Mouse (Mus musculus): Measurements from ENCODE around the gene Dhrs3. TPM values are rescaled to one million over a fixed set of nuclear protein-coding genes. Genes with fewer than 3 reads are reported as not detected.

Dhrs3 gene
- 122 and 132 TPM in 2 replicates for polyA plus RNA-seq (2015; fragmentation: Nextera tagmentation; extraction: Ambion mirVana)

DNA sequence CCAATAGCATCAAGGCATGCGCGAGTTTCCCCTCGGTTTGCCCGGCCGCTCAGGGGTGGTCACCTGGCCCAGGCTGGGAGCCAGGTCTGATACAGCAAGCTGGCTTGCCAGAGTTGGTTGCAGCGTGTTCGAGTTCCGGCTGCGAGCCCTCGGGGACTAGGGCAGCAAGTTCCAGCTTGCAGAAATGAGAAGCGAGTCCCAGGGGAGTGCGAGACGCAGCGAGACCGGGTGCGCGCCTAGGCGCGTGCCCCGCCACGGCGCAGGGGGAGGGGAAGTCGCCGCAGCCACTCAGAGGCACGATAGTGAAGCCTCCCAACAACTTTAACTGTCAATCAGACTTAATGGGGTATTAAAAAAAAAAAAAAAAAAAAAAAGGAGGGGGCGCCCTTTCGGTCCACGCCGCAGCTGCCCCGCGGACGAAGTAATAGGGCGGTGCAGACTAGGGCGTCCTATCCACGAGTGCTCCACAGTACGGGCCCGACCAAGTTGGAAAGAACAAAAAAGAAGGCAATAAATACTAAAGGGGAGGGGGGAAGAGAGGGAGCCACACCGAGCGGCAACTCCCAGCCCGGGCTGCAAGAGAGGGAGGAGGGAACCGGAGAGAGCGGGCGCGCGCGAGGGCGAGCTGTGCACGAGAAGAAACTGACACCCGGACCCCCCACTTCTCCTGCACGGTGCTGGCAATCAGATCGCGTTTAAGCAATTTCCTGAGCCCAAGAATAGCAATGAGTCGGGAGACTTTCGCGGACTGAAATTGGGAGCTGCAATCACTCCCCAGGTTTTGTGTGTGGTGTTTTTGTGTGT is at the start of gene Dhrs3:
TSS of gene Dhrs3 (plus strand) at position 695 of the 804 bp plus-strand sequence.
- peak within 1 kb of the TSS; percentile 84 for H3K9ac ChIP-seq (ENCODE audit: low read depth, low read length)
- H3K36me3 ChIP-seq (ENCODE audit: control insufficient read depth, insufficient read depth, low read length), result no peaks in the 10 kb centered on the region
- H3K4me1 ChIP-seq (ENCODE audit: control insufficient read depth, insufficient read depth, low read length), result peaks cover 29% of the 10 kb centered on the region
- peak within 1 kb of the TSS; percentile 96 for H3K27ac ChIP-seq (ENCODE audit: low read length)
- under 1% methylated on average over 55 of the region's 55 CpGs for WGBS
- no peaks in the 10 kb centered on the region for H3K27me3 ChIP-seq (replicated peaks; ENCODE audit: control insufficient read depth, insufficient read depth, low read length)
- peak; percentile 78 for ATAC-seq
- peak within 1 kb of the TSS; percentile 70 for H3K4me3 ChIP-seq (ENCODE audit: low read length)
- H3K4me2 ChIP-seq (ENCODE audit: low read depth, low read length), result peak within 1 kb of the TSS; percentile 62
- H3K9me3 ChIP-seq (ENCODE audit: control insufficient read depth, low read length), result no peaks in the 10 kb centered on the region

DNA sequence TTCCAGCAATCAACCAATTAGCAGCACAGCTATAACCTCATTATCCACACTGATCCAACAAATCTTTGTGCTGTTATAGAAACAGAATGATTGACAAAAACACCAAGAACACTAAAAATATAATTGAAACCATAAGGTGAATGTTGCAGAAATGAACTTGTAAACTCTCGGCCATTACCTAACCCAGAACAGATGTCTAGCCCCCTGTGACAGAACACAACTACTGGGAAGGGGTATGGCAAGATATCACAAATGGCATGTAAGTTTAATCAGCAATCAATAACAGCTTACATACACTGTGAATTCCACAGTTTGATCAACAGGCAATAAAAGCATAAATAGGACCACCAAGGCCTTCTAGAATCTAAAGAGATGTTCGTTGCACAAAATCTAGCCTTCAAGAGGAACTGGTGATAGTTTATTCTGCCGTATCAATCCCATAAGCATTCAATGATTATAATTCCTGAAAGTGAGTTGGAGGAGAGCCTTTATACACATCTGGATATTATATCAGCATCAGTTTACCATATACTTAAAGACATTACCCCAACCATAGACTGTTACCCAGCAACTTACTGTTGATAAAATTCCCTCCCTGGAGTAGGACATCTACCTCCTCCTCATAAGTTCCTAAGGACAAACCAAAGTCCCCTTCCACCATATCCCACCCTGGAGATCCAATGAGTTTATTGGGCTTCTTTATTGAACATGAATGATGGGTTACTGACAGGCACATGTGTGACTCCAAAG is 30.7 kb upstream of the Dhrs3 start:
- no peak overlapping the region for H3K27ac ChIP-seq (ENCODE audit: low read length)
- ATAC-seq, result no peak
- WGBS, result 80% methylated on average over 3 of the region's 3 CpGs
- no peaks in the 10 kb centered on the region for H3K36me3 ChIP-seq (ENCODE audit: control insufficient read depth, insufficient read depth, low read length)
- no peaks in the 10 kb centered on the region for H3K4me1 ChIP-seq (ENCODE audit: control insufficient read depth, insufficient read depth, low read length)
- H3K4me3 ChIP-seq (ENCODE audit: low read length), result no peak overlapping the region
- no peaks in the 10 kb centered on the region for H3K9me3 ChIP-seq (ENCODE audit: control insufficient read depth, low read length)
- no peak overlapping the region for H3K9ac ChIP-seq (ENCODE audit: low read depth, low read length)
- H3K4me2 ChIP-seq (ENCODE audit: low read depth, low read length), result no peak overlapping the region
- no peaks in the 10 kb centered on the region for H3K27me3 ChIP-seq (replicated peaks; ENCODE audit: control insufficient read depth, insufficient read depth, low read length)

DNA sequence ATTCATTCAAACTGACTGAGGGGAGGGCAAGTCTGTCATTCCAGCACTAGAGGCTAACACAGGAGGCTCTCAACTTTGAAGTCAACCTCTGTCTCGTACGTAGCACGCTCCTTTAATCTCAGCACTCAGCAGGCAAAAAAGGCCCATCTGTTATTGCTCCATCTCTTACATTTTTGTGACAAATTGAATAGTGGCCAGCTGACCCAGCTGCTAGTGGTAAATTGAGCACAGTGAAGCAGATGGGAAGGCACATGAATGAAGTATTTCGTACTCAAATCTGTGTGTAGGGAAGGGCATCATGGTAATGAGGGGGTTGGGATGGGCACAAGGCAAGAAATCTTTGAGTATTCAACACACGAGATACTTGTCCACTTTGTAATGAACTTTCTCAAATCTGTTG is 24.7 kb upstream of the Dhrs3 start:
- no peaks in the 10 kb centered on the region for H3K27me3 ChIP-seq (replicated peaks; ENCODE audit: control insufficient read depth, insufficient read depth, low read length)
- no peaks in the 10 kb centered on the region for H3K9me3 ChIP-seq (ENCODE audit: control insufficient read depth, low read length)
- ATAC-seq, result no peak
- H3K9ac ChIP-seq (ENCODE audit: low read depth, low read length), result no peak overlapping the region
- no peak overlapping the region for H3K4me2 ChIP-seq (ENCODE audit: low read depth, low read length)
- no peak overlapping the region for H3K27ac ChIP-seq (ENCODE audit: low read length)
- no peaks in the 10 kb centered on the region for H3K4me1 ChIP-seq (ENCODE audit: control insufficient read depth, insufficient read depth, low read length)
- no peaks in the 10 kb centered on the region for H3K36me3 ChIP-seq (ENCODE audit: control insufficient read depth, insufficient read depth, low read length)
- 78% methylated on average over 5 of the region's 5 CpGs for WGBS
- no peak overlapping the region for H3K4me3 ChIP-seq (ENCODE audit: low read length)

DNA sequence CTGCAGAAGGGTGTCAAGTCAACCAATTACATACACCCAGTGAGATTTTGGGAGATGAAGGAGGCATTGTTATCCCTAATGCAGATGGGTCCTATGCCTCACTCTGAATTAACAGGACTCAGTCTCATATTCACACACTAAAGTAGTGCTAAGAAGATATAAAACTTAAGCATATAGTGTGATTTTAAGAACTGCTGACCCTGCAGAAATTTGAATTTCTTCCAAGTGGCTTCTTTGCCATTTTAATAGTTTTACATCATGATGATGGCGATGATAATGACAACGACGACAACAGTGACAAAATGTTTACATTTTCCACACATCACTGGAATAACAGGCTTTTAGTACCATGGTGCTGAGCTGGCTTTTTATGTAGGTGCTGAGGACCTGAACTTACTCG is 24.0 kb upstream of the Dhrs3 start:
- ATAC-seq, result no peak
- H3K27me3 ChIP-seq (replicated peaks; ENCODE audit: control insufficient read depth, insufficient read depth, low read length), result no peaks in the 10 kb centered on the region
- H3K36me3 ChIP-seq (ENCODE audit: control insufficient read depth, insufficient read depth, low read length), result no peaks in the 10 kb centered on the region
- no peak overlapping the region for H3K4me3 ChIP-seq (ENCODE audit: low read length)
- WGBS, result 78% methylated on average over 4 of the region's 4 CpGs
- no peaks in the 10 kb centered on the region for H3K9me3 ChIP-seq (ENCODE audit: control insufficient read depth, low read length)
- H3K9ac ChIP-seq (ENCODE audit: low read depth, low read length), result no peak overlapping the region
- H3K4me2 ChIP-seq (ENCODE audit: low read depth, low read length), result no peak overlapping the region
- H3K27ac ChIP-seq (ENCODE audit: low read length), result no peak overlapping the region
- H3K4me1 ChIP-seq (ENCODE audit: control insufficient read depth, insufficient read depth, low read length), result no peaks in the 10 kb centered on the region

DNA sequence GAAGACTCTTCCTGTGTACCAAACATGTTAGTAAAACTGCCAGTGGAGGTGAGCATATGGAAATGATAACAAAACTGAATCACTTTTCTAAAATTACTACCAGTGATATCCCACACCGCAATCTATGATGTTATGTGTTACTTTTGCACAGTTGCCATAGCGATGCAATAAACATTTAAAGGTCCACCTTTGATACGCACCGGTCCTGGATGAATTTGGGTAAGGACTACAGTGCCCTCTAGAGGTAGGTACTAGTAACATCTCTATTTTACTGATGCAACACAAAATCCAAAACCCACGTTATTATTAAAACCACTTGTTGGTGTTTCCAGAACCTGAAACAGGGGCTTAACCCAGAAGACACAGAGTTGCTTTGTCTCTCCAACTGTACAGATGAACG is 19.7 kb upstream of the Dhrs3 start:
- WGBS, result 42% methylated on average over 6 of the region's 6 CpGs
- H3K4me1 ChIP-seq (ENCODE audit: control insufficient read depth, insufficient read depth, low read length), result no peaks in the 10 kb centered on the region
- no peak overlapping the region for H3K4me3 ChIP-seq (ENCODE audit: low read length)
- no peaks in the 10 kb centered on the region for H3K27me3 ChIP-seq (replicated peaks; ENCODE audit: control insufficient read depth, insufficient read depth, low read length)
- H3K27ac ChIP-seq (ENCODE audit: low read length), result no peak overlapping the region
- no peak overlapping the region for H3K9ac ChIP-seq (ENCODE audit: low read depth, low read length)
- H3K9me3 ChIP-seq (ENCODE audit: control insufficient read depth, low read length), result no peaks in the 10 kb centered on the region
- no peak for ATAC-seq
- H3K36me3 ChIP-seq (ENCODE audit: control insufficient read depth, insufficient read depth, low read length), result no peaks in the 10 kb centered on the region
- no peak overlapping the region for H3K4me2 ChIP-seq (ENCODE audit: low read depth, low read length)

DNA sequence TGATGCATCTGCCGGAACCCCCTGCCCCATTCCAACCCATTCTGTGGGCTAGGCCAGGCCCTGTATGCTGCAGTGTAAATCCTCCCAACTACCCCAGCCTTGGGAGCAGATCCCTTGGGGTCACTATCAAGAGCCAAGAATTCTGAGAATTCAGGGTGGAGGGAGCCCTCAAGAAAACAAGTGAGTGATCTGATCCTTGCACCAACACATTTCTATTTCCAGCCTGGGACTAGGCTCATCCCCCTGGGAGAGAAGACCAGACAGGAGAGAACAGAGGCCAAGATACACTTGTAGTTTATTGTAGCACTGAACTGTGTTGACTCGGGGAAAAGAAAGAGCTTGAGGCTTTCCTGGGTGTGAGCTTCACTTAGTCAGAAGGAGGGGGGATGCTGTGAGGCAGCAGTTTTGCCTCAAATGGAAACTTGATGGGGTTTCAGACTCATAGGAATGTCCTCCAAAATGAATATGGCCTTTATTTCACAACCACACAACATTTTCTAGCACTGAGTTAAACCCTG is 17.0 kb upstream of the Dhrs3 start:
- H3K27ac ChIP-seq (ENCODE audit: low read length), result no peak overlapping the region
- H3K27me3 ChIP-seq (replicated peaks; ENCODE audit: control insufficient read depth, insufficient read depth, low read length), result no peaks in the 10 kb centered on the region
- ATAC-seq, result no peak
- WGBS, result 70% methylated on average over 2 of the region's 2 CpGs
- no peak overlapping the region for H3K4me2 ChIP-seq (ENCODE audit: low read depth, low read length)
- H3K9ac ChIP-seq (ENCODE audit: low read depth, low read length), result no peak overlapping the region
- no peak overlapping the region for H3K4me3 ChIP-seq (ENCODE audit: low read length)
- no peaks in the 10 kb centered on the region for H3K4me1 ChIP-seq (ENCODE audit: control insufficient read depth, insufficient read depth, low read length)
- H3K9me3 ChIP-seq (ENCODE audit: control insufficient read depth, low read length), result no peaks in the 10 kb centered on the region
- no peaks in the 10 kb centered on the region for H3K36me3 ChIP-seq (ENCODE audit: control insufficient read depth, insufficient read depth, low read length)

DNA sequence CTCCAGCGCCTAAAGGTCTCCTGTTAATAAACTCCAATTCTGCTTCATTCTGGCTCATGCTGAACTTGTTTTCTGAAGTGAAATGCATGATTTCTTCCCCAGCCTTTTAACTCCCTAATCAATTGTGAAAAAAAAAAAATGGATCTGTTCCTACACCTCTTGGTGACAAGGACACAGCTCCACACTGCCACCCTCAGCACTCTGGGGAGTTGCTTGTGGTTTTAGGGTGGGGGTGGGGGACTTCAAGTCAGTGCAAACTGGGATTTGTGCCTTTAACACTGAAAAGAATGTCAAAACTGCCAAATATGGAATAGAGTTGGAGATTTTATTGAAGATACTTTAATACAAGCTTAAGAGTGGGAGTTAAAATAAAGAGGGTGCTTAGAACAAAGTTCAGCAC is 13.1 kb upstream of the Dhrs3 start:
- H3K4me2 ChIP-seq (ENCODE audit: low read depth, low read length), result no peak overlapping the region
- H3K9ac ChIP-seq (ENCODE audit: low read depth, low read length), result no peak overlapping the region
- no peaks in the 10 kb centered on the region for H3K9me3 ChIP-seq (ENCODE audit: control insufficient read depth, low read length)
- no peak overlapping the region for H3K4me3 ChIP-seq (ENCODE audit: low read length)
- H3K4me1 ChIP-seq (ENCODE audit: control insufficient read depth, insufficient read depth, low read length), result no peaks in the 10 kb centered on the region
- H3K27me3 ChIP-seq (replicated peaks; ENCODE audit: control insufficient read depth, insufficient read depth, low read length), result no peaks in the 10 kb centered on the region
- no peaks in the 10 kb centered on the region for H3K36me3 ChIP-seq (ENCODE audit: control insufficient read depth, insufficient read depth, low read length)
- 70% methylated on average over 1 of the region's 1 CpGs for WGBS
- H3K27ac ChIP-seq (ENCODE audit: low read length), result no peak overlapping the region
- ATAC-seq, result no peak

DNA sequence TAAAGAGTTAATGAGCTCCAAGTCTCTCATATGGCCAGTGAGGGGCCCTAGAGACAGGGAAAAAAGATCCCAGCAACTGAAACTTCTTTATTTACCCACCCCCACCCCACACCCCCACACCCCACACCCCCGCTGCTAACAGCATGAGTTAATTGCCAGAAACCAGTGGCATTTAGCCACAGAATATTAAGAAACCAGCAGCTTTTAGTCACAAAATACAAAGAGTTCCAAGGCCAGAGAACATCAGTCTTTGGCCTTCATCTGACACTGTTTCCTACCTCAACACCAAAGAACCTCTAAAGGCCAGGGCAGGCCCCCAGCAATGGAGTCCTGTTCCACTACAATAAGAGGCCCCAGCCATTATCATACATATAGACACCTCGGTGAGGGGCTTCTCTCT is 11.3 kb upstream of the Dhrs3 start:
- no peak overlapping the region for H3K9ac ChIP-seq (ENCODE audit: low read depth, low read length)
- H3K4me3 ChIP-seq (ENCODE audit: low read length), result no peak overlapping the region
- H3K9me3 ChIP-seq (ENCODE audit: control insufficient read depth, low read length), result no peaks in the 10 kb centered on the region
- H3K36me3 ChIP-seq (ENCODE audit: control insufficient read depth, insufficient read depth, low read length), result no peaks in the 10 kb centered on the region
- no peaks in the 10 kb centered on the region for H3K4me1 ChIP-seq (ENCODE audit: control insufficient read depth, insufficient read depth, low read length)
- no peak overlapping the region for H3K4me2 ChIP-seq (ENCODE audit: low read depth, low read length)
- H3K27me3 ChIP-seq (replicated peaks; ENCODE audit: control insufficient read depth, insufficient read depth, low read length), result no peaks in the 10 kb centered on the region
- WGBS, result 78% methylated on average over 2 of the region's 2 CpGs
- no peak overlapping the region for H3K27ac ChIP-seq (ENCODE audit: low read length)
- no peak for ATAC-seq

DNA sequence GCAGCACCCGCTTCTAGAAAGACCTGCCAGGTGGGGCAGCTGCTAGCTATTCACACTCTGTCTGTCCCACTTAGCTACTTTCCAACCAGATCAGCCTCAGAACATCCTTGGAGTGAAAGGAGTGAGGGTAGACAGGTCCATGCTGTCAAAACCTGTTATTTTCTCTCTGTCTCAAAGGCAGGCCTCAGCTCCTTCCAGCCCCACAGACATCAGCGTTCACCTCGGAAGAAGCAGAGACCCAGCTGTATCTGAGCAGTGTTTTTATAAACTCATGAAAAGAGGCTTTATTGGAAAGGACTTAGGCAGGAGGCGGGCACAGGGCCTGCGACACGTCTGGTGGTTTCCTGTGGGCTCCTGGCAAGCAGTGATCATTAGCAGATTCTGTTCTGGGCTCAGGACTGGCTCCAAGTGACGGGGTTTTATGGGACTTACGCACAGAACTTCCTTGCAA is 9.7 kb upstream of the Dhrs3 start:
- no peaks in the 10 kb centered on the region for H3K27me3 ChIP-seq (replicated peaks; ENCODE audit: control insufficient read depth, insufficient read depth, low read length)
- H3K4me1 ChIP-seq (ENCODE audit: control insufficient read depth, insufficient read depth, low read length), result no peaks in the 10 kb centered on the region
- H3K27ac ChIP-seq (ENCODE audit: low read length), result no peak overlapping the region

More for the DNA sequence above, 9.7 kb upstream of the Dhrs3 start:
- ATAC-seq, result no peak
- H3K4me2 ChIP-seq (ENCODE audit: low read depth, low read length), result no peak overlapping the region
- H3K4me3 ChIP-seq (ENCODE audit: low read length), result no peak overlapping the region
- H3K9ac ChIP-seq (ENCODE audit: low read depth, low read length), result no peak overlapping the region
- no peaks in the 10 kb centered on the region for H3K36me3 ChIP-seq (ENCODE audit: control insufficient read depth, insufficient read depth, low read length)
- 52% methylated on average over 8 of the region's 8 CpGs for WGBS
- no peaks in the 10 kb centered on the region for H3K9me3 ChIP-seq (ENCODE audit: control insufficient read depth, low read length)
